Mouse (Mus musculus) mouse trophoblast stem cell (cell line): ENCODE measurements at regions not wholly inside any gene's neighbourhood (a gene's known extent, or its start where the extent isn't known, plus 50 kb on each side); places are given as distances from the start of the nearest gene placed in this dataset.

Experiments used
- in situ Hi-C, 2 experiments: fragments of 300-500 bp; cut with MseI, MboI; formaldehyde crosslinking; loops; 2 replicates in 1 of 2; 3 replicates in 1 of 2; pipeline ENCODE4 v1.15.1; 2025

DNA sequence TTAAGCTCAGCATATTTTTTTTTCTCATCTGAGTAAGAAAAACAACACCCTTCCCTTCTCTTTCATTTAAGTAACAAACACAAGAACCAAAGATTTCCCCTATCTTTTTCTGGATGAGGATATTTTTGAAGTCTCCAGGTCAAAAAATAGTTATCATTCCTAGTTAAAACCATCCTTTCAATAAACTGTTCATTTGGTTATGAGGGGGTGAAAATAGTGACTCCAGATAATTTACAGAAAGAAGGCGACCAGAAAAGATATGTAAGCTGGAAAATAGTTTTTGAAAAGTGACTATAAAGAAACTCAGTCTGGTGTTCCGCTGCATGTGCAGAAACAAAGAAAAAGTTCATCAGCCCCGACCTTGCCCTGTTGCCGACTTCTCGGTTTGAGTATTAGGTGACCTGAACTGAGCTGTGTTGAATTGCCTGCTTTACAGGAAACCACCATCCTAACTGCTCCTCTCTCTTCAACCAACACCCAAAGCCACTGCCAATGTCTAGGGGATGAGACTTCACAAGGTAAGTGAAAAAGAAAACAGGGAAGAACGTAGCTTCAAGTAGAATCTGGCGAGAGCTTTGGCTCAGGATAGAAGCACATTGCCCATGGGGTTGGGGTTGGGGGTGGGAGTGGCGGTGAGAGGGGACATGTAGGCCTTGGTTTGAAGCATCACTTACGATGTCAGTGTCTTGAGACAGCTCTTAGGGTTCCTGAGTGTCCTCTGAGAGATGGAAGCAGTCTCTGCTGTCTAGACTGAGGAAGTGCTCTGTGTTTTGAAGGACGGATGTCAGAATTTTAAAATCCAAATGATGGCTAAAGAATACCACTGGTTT lies 104.6 kb downstream of the Ube2e3 start:
- in situ Hi-C loops, result loop anchor here (25.0 kb wide), 2 partner anchors 290 to 515 kb away; partner anchors contain the start of gene Itga4 (in 1 of the 2)

DNA sequence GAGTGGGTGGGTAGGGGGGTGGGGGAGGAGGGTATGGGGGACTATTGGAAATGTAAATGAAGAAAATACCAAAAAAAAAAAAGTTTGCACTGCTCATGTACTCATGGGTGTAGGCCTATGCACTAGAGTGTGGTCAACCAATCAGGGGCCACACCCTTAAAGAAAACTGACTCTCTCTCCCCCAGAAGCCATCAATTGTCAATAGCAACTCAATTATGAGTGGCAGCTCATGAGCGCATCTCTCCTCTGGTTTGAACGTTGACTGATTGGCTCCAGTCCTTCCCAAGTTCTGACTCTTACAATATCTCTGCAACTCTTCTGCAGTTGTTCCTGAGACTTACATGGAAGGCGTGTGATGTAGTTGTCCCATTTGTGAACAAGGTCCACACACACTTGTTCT lies 105.9 kb downstream of the Ube2e3 start:
- in situ Hi-C loops, result loop anchor here (25.0 kb wide), 2 partner anchors 288 to 513 kb away; partner anchors contain the start of gene Itga4 (in 1 of the 2)

DNA sequence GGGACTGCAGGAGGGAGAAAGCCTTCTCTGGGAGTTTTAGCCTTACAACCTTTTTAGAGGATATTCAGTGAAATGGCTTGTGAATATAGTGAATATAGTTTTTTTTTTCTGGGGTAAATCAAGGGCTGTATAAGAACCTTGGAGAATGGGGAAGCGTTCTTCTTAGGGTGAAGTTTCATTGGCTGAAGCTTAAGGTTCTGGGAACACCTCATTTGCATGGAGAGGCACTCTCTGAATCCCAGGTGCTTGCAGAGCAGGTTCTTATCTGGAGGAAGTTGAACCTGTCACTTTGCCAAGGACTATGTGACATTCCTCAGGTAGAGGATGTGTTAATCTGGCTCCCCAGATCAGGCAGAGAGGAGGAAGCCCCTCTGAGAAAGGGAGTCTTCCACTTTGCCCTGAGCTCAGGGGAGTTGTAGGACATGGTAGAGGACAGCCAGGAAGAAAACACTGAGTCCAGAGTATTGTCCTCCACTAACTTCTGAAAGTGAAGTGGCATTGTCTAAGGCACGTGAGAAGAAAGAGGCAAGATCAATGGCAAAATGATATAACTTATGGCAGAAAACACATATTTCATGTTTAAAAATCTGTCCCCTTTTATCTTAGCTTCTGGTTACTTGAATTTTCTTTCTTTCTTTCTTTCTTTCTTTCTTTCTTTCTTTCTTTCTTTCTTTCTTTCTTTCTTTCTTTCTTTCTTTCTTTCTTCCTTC lies 106.9 kb downstream of the Ube2e3 start:
- in situ Hi-C loops, result loop anchor here (25.0 kb wide), 2 partner anchors 287 to 512 kb away; partner anchors contain the start of gene Itga4 (in 1 of the 2)

DNA sequence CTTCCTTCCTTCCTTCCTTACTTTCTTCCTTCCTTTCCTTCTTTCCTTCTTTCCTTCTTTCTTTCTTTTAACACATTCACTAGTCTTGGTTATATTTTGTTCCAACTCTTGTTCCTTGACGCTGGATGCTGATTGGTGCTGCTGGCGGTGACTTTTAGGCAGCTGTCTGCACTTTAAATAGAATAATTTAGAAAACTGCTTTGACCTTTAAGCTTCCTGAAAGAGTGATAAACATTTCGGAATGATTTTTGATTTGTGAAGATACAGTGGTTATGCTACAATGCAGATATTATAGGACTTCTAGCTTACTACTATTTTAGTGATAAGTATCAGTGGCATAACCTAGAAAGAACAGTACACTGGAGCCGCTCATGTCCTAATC lies 107.5 kb downstream of the Ube2e3 start:
- in situ Hi-C loops, result no loop called here

DNA sequence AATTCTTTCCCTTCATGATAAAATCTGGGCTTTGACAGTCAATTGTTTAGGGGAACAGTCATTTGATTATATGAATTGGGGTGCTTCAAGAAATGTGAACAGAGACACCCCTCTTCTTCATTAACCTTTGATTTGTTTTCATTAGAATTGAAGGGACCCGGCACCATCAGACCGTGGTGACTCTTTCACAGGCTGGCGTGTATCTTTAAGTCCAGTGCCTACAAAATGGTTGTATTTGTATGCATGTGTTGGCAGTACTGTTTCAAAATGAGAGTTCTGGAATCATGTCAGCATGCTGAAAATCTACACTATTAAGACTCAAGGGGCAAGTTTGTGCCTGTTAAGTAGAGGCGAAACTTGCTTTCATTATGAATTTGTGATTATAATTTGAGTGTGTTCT lies 108.2 kb downstream of the Ube2e3 start:
- in situ Hi-C loops, result no loop called here

DNA sequence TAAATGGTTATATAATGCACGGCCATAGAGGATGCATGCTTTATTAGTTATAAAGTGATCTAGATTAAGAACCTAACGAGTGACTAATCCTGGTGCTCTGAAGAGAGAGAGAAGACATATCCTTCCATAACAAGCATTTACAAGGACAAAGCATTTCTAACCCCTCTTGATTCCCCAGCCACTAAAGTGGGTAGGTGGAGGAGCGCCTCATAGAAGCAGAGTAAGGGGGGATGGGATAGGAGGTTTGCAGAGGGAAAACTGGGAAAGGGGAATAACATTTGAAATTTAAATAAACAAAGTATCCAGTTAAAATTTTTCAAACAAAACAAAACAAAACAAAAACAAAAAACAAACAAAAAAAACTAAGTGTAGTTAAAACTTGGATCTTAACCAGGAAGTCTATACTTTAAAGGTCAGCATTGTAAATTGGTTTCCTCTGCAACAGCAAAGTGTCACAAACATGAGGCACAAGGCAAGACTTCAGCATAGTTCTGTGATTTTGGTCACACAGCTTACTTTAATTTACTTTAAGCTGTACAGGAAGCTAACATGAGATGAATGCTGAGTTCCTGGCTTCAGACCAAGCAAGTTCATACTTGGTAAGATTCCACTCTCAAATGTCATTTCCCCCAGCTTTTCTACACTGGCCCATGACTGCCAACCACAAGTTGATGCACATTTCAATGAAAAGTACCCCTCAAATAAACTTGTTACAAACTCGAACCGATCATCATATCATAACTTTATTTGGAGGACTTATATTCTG lies 109.9 kb downstream of the Ube2e3 start:
- in situ Hi-C loops, result no loop called here

DNA sequence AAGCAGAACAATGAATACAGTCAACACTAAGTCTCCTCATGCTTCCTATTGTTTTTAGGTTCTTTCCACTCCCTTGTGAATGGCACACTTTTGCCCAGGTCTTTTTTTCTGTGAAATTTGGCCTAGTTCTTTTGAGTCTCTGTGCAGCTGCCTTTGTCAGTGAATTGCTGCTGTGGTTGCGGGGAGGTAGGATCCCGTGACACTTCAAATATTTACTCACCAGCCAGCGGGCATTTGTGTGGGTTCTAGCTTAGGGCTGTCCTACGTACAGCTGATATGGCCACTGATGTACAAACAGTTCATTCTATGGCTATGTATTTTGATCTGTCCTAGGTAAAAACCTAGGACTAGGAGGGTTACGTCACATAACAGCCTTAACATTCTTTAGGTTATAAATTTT lies 112.1 kb downstream of the Ube2e3 start:
- in situ Hi-C loops, result no loop called here

DNA sequence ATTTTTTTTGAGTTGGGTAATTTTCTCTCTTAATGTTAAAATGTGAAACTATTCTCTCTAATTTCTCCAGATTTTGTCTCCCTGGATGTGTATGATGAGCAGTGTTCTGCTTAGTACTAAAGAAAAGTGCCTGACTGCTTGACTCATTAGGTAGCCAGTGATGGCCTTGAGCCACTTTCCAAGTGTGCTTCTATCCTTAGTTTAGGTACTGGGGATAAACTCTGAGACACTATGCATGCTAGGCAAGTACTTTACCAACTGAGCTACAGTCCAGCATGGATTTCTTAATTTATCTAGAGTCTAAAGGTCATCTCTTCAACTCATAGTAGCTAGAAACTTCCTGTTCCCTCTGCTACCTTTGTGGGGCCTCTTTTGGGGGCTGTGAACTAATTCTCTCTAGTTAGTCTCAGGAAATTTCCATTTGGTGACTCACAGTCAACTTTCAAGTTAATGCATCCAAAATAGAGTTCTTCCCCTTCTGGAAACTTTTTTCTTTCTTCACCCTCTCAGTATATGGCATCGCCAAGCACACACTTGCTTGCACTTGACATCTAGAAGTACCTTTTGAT lies 112.8 kb downstream of the Ube2e3 start:
- in situ Hi-C loops, result no loop called here

DNA sequence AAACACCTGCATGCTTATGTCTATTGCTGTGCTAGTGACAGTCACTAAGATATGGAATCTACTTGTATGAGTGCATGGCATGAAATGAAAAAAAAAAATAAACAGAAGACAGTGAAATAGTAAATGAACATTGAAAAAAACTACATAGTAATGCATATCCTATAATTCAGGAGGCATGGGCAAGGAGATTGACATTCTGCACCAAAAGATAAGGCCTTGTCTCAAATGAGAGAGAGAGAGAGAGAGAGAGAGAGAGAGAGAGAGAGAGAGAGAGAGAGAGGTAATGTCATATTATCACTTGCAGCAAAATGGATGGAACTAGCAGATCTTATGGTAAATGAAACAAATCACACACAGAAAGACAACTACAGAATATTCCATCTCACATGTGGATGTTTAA lies 115.4 kb downstream of the Ube2e3 start:
- in situ Hi-C loops, result no loop called here

DNA sequence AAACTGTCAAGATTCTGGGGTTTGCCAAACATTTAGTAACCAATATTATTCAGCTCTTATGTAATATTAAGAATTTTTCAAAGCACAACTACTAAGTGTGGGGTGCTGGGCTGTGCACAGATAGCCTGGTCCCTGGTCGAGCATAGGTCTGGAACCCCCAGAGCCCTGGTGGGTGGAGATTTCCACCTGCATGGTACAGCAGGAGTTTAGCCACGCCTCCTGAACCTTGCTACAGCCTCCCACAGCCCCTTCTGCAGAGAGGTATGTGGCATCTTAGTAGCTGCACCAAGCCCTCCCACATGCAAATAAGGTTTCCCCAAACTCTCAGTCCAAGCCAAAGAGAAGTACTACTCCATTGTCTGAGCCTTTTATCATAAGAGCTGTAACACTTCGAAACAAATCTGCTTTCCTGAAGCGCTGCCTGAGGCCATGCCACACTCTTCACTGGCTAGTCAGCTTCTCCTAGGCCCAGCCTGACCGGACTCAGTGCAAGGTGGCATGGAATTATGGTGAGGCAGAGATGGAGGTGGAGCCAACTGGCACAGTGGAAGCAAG lies 116.1 kb downstream of the Ube2e3 start:
- in situ Hi-C loops, result no loop called here

DNA sequence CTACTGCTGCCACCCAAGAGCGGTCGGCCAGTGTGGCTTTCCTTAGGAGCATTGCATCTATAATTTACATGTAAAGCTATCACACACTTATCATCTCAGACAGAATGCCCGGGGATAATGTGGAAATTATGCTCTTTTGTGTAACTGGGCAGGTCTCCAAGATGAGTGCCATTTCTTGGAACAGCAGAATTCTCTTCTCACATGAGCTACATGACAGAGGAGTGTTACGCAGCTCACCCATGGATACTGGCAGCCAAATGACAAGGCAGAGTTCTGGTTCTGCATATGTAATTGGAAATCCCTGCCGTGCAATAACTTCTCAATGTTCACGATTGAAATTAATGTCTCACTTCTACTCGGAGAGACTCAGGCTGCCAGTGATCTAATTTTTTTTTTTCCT lies 119.1 kb downstream of the Ube2e3 start:
- in situ Hi-C loops, result no loop called here

DNA sequence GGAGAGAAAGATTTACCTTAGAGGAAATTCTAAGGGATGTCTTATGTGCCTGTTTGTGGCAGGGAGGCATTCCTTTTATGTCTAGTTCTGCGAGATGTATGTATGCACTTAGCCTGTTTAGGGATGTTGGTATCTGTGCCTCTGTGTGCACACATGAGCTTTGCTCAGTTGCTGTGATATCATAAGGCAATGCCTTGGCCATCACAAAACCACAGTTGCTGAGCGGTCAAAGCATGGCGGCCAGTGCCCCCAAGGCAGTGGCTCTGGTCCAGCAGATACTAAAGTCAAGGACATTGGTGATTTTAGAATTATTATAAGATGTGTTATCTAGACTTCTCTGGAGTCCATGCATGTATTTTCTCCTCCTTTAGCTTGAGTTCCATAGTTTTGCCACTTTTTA lies 119.5 kb downstream of the Ube2e3 start:
- in situ Hi-C loops, result no loop called here

DNA sequence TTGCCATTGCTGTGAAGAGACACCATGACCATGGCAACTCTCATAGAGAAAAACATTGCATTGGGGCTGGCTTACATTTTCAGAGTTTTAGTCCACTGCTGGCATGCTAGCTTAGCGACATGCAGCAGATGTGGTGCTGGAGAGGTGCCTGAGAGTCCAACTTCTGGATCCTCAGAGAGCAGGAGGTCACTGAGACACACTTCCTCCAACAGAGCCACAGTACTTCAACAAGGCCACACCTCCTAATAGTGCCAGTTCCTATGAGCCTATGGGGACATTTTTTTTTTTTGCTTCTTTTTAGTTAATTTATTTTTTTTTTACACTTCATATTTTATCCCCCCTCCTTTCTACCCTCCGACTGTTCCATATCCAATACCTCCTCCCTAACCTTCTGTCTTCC lies 120.3 kb downstream of the Ube2e3 start:
- in situ Hi-C loops, result no loop called here

DNA sequence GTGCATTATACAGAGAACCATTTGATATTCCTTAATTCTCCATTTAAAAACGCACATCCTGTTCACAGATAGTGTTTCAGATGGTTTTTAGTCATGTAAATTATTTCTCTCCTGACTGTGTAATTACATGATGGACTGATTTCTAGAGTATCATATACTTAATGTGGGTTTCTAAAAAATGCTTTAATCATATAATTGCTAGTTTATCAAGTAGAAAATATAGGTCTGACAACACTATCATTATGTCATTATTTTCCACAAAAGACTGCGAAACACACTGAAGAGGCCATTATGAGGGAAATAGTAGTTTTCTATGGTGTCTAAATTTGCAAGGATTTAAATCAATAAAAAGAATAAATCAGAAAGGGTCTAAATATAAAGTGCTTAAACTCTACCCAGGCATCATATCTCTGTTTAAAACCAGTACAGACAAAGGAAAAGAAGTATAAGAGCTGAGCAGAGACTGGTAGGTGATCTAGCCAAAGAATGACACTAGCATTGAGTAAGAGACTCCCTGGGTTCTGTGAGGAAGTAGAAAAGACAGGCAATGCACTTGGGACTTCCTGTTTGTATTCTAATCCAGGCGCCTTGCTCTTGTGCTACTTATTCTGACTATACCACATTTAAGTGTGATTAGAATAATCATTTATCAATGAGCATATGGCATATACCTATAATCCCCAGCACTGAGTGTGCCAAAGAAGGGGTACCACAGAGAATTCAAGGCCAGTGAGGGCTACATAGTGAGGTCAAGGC lies 127.1 kb downstream of the Ube2e3 start:
- in situ Hi-C loops, result no loop called here

DNA sequence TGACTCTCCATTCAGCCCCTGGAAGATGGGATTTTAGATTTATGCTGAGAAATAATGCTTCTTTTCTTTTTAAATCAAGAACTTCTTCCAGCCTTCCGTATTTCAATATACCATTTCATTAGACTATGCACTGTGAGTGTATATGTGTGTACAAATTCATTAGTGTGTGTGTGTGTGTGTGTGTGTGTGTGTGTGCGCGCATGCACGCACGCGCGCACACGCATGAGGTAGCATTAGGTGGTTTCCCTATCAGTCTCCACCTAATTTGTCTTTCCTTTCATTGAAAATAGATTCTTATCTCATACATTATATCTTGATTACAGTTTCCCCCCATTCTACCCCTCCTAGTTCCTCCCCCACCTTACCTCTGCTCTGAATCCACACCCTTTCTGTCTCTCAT lies 130.7 kb downstream of the Ube2e3 start:
- in situ Hi-C loops, result no loop called here

DNA sequence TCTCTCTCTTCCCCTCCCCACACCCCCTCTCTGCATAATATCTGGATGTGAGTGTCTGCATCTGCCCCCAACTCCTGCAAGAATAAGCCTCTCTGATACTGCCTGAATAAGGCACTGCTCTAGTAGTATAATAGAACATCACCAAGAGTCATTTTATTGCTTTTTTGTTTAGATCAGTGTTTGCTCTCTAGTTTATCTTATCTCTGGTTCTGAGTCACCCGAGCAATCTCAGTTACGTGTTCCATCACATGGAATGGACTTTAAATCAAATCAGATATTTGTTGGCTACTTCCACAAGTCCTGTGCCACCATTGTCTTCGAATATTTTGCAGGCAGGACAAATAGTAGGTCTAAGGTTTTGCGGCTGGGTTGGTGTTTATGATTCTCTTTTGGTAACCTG lies 131.5 kb downstream of the Ube2e3 start:
- in situ Hi-C loops, result no loop called here

DNA sequence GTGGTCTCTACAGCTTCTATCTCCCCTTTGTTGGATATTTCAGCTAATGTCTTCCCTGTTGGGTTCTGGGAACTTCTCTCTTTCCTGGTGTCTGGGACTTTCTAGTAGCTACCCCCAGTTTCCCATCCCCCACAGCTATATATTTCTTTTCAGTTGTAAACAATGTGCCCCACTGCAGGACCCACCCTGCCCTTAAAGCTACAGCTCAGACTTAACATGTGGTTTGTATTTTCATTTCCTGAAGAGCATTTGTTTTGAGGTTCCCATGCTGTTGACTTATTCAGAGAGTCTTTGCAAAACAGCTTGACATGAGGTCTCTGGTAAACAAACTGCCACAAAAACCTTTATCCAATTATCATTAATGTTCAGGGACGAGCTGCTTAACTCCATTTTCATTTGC lies 136.9 kb downstream of the Ube2e3 start:
- in situ Hi-C loops, result no loop called here

DNA sequence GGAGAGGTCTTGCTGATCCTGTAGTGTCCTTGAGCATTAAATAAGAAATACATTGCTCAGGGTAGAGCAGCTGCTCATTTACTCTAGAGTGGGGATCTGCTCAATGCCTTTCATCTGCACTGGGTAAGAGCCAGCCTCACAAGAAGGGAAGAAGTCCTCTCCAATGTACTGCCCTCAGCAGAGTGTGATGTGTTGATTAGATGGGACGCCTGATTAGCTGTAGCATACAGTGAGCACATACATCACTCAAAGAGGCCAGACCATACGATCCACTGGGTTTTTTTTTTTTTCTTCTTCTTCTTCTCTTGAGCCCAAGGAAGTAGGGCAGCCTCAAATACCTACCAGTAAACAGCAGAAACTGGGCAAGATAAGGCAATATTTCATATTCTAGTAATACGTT lies 140.7 kb downstream of the Ube2e3 start:
- in situ Hi-C loops, result no loop called here

DNA sequence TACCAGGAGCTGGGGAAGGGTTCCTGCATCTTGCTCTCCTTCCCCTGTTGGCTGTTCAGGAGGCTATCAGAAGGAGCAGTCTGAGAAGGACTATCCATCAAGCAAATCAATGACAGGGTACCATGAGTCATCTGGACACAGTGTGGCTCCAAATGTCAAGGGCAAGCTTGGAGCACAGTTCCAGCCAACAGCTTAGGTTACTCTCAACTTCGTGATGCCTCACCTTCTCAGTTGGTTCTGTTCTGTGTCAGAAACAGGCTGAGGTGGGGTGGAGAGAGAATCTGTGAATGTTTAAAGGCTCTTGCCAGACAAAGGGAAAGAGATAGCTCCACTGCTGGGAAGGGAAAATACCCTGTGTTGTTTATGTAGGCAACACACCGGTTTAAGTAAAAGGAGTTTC lies 141.9 kb downstream of the Ube2e3 start:
- in situ Hi-C loops, result no loop called here

DNA sequence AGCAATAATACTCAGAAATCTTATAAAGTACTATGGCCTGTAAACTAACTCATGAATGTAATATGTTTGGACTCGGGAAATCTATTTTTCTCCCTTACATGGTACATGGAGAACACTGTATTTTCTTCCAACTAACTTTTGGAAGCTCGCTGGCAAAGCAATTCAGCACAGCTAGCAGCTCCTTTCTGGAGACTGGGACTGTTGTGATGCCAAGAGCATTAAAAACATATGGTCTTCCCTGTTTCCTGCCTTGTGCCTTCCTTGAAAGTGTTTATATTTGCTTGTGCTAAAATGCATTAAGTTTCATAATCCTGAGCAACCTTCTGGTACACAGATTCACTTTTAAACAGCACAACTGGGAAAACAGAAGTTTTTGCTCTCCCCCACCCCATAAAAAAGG lies 142.3 kb downstream of the Ube2e3 start:
- in situ Hi-C loops, result no loop called here
